Mouse (Mus musculus) layer of hippocampus, postnatal 10 days (tissue): Measurements from ENCODE around the gene Abl2. TPM values are rescaled to one million over a fixed set of nuclear protein-coding genes. Genes with fewer than 3 reads are reported as not detected.
A peak's percentile ranks its signal among the peaks of the same experiment; 100 is the strongest.
"Not testable (repeated sequence)": the region's sequence is repeated elsewhere in the genome, so short reads cannot be mapped to it uniquely, and the experiment has no call there.

Source experiments
- DNase-seq, 2 experiments: peaks; one replicate each; pipeline ENCODE4 v3.0.0; 2021; ENCODE audit warnings: low spot score in 2 of 2
- long read RNA-seq: library from polyadenylated mRNA; stranded (forward); transcript quantifications from one replicate; pipeline ENCODE4 v2.0.0, GENCODE M21; 2023
- total RNA-seq, 2 experiments: library from RNA; stranded (reverse); gene quantifications; 2 replicates each; pipeline ENCODE4 v1.2.3; 2021

Abl2 gene
- 10 to 100 TPM; 71.4 to 71.8 TPM for total RNA-seq
- long read RNA-seq, partial matches to known transcripts = 0 of 8 reads
- long read RNA-seq, other reads (novel, unspliced or antisense) = 8 of 8 reads

GRCm38 (mm10) chr1:156558024-156558930, at the start of gene Abl2:
Abl2 (plus strand) TSS chr1:156558786.
- peak; percentile 84 to 87 for DNase-seq

- DNase-seq = no peak
These were observed 38.3 kb upstream of the Abl2 start for GRCm38 (mm10) chr1:156520136-156520780.

GRCm38 (mm10) chr1:156521796-156522517, 36.6 kb upstream of the Abl2 start:
- DNase-seq = no peak

DNA sequence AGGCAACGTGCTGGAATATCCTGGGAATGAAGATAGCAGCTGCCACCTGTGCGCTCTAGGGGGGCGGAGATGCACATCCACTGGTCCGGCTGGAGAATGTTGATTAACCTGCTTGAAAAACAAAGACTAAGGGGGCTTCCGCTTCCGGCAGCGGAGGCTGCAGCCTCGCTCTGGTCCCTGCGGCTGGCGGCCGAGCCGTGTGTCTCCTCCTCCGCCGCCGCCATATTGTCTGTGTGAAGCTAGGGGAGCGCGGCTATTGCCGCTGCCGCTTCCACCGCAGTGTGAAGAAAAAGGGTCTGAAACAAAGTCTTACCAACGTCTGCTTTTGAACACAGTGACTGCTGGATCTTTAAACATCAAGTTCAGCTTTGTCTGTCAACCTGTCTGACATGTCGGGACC, 34.7 kb upstream of the Abl2 start, which contains the start of gene Gm10031:
Gene Gm10031 (plus strand): TSS at position 171 of the 400 bp plus-strand sequence.
- DNase-seq = not testable (repeated sequence)

DNA sequence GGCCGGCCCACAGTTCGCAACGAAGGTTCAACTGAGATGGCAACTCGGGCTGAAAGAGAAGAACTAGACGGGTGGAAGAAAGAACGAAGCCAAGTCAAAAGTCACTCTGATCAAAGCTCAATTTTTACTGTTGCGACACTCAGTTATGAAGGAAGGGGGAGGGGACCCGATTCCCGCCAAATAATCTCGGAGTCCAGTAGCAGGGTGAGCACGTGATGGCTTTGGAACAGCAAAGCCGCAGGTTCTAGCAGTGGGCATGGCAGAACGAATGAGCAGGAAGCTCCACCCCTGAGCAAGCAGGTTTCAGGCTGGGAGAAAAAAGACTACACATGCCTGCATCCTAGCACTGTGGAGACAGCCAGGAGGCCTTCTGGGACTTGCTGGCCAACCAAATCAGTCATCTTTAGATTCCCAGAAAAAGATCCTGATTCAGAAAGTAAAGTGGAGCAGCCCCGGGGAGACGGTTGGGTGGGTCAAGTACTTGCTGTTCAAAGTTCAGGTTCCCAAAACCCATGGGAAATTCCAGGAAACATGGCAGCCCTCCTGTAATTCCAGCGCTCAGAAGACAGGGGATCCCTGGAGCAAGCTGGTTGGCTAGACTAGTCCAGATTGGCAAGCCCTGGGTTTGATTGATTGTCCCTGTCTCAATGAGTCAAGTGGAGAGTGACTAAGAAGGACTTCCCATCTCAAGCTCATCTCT, 26.0 kb upstream of the Abl2 start:
- DNase-seq = not testable (repeated sequence)

- DNase-seq = no peak
These were observed 25.1 kb upstream of the Abl2 start for GRCm38 (mm10) chr1:156533483-156533882.

GRCm38 (mm10) chr1:156533911-156534310, 24.7 kb upstream of the Abl2 start:
- DNase-seq = no peak

DNA sequence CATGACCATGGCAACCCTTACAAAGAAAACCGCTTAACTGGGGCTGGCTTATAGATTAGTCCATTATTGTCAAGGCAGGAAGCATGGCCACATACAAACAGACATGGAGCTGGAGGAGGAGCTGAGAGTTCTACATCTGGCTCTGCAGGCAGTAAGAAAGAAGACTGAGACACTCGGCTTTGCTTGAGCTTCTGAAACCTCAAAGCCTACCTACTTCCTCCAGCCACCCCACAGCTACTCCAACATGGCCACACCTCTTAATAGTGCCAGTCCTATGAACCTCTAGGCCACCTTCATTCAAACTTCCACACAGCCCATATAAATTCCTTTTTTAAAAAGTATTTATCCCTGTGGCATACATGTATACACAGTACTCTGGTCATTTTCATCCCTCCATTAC, 21.6 kb upstream of the Abl2 start:
- no peak for DNase-seq

GRCm38 (mm10) chr1:156537701-156538100, 20.9 kb upstream of the Abl2 start:
- DNase-seq = no peak

DNA sequence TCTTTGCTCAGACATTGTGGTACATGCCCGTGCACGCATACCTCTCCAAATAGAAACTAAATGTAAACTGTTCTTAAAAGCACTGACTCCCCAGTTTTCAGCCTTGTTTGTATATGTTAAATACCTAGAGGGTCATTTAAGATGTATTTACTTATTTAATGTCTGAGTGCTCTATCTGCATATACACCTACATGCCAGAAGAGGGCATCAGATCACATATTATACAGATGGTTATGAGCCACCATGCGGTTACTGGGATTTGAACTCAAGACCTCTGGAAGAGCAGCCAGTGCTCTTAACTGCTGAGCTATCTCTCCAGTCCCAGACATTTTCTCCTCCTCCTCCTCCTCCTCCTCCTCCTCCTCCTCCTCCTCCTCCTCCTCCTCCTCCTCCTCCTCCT, 20.2 kb upstream of the Abl2 start:
- DNase-seq = no peak

GRCm38 (mm10) chr1:156539787-156540560, 18.6 kb upstream of the Abl2 start:
- DNase-seq = peak; percentile 30 to 37

DNA sequence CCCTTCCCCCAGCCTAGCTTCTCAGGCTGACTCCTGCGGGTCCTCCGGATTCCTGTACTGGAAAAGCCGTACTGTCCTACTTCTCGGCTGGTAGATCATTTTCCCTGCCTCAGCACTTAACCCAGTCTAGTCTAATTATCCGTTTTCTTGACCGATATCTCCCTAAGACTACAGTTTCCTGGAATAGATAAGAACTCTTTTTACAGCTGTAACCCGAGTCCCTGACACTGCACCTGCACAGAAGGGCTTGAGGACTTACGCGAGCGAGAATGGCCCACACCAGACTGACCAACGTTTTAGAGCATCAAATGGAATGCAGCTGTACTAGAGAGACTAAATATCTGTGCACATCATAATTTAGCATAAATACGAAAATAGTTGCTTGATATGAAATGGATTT, 14.6 kb upstream of the Abl2 start:
- DNase-seq = no peak

- peak; percentile 80 to 84 for DNase-seq
These were observed 509 bp downstream of the Abl2 start for GRCm38 (mm10) chr1:156558950-156559640.

GRCm38 (mm10) chr1:156559641-156560020, 1.0 kb downstream of the Abl2 start:
- peak in 1 of 2 experiments; percentile 20 for DNase-seq

DNA sequence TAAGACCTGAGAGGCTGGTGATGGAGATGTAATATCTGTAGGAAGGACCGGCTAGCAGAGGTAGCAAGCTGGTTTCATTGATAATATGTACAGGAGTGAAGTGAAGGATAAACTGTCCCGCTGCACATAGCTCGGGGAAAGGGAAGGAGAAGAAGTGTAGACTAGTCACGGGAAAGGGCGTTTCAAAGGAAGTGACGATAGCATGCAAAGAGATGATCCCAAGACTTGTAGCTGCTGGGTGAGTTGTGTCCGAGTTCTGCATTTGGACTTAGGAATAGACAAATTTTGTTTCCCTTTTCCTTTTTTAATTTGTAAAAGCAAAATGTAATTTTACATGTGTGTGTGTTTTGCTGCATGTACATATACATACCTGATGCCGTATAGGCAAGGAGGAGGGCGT, 1.9 kb downstream of the Abl2 start:
- no peak for DNase-seq

GRCm38 (mm10) chr1:156565328-156565727, 6.7 kb downstream of the Abl2 start:
- DNase-seq = no peak

DNA sequence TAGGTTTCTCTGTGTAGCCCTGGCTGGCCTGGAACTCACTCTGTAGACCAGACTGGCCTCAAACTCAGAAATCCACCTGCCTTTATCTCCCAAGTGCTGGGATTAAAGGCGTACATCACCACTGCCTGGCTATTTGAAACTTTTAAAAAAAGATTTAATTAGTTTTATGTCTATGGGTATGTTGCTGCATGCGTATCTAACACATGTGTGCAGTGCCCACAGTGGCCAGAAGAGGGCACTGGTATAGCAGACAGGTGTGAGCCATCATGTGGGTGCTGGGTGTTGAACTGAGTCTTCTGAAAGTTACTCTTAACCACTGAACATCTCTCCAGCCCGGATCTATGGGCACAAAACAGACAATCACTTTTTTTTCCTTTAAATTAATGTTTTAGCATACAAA, 7.5 kb downstream of the Abl2 start:
- DNase-seq = peak; percentile 30 to 31

- no peak for DNase-seq
These were observed 11.0 kb downstream of the Abl2 start for GRCm38 (mm10) chr1:156569615-156570014.

DNA sequence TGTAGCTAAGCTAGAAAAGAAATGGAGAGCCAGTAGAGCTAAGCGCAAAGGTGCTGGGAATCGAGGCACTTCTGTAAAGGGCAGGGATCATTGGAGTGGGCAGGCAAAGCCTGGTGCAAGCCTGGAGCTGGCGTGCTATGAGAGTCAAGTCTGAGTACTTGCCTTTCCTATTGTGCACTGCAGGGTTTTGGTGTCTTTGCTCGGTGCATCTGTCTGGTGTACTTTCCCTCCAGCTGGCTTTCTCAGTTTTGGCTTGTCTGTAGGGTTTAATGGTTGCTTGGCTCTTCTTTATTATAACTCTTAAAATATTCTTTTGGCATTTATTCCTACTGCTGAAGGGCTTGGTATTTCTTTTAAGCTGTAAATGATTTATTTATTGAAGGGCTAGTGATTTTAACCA, 14.4 kb downstream of the Abl2 start:
- DNase-seq = no peak

- no peak for DNase-seq
These were observed 22.6 kb downstream of the Abl2 start for GRCm38 (mm10) chr1:156581149-156581548.
